Mouse (Mus musculus) heart, embryonic 14.5 days (tissue): ENCODE data around the gene Robo1. TPM values are rescaled to one million over a fixed set of nuclear protein-coding genes. Genes with fewer than 3 reads are reported as not detected.

Experiments
- ATAC-seq: fragments of 200-750 bp; cut with Nextera tagmentation; 2 replicates; pipeline ENCODE4 v1.8.0; 2017; ENCODE audit warnings: low read depth, moderate TSS enrichment; ENCODE audit not compliant: insufficient number of reproducible peaks, insufficient read depth, low FRiP score
- H3K27ac ChIP-seq, 2 experiments: fragments of 200-500 bp in 1 of 2; fragments of 300-500 bp in 1 of 2; sonication (generic) in 1 of 2; replicated peaks in 1 of 2; 2 replicates each; pipeline ENCODE4 v1.5.1; 2012 to 2014; ENCODE audit warnings: low read depth in 2 of 2, low read length in 2 of 2, control low read depth in 1 of 2, mild to moderate bottlenecking in 1 of 2, mixed read lengths in 1 of 2; ENCODE audit not compliant: control insufficient read depth in 1 of 2, insufficient read depth in 1 of 2
- H3K27me3 ChIP-seq: fragments of 300-500 bp; sonication (generic); 2 replicates; pipeline ENCODE4 v1.6.1; 2014; ENCODE audit warnings: mild to moderate bottlenecking, low read length, control low read depth; ENCODE audit not compliant: control insufficient read depth, insufficient read depth
- H3K36me3 ChIP-seq: fragments of 300-500 bp; sonication (generic); 2 replicates; pipeline ENCODE4 v1.6.1; 2014; ENCODE audit warnings: mild to moderate bottlenecking, control low read depth, low read length, mixed read lengths; ENCODE audit not compliant: control insufficient read depth, insufficient read depth
- H3K4me1 ChIP-seq, 2 experiments: fragments of 200-500 bp in 1 of 2; fragments of 300-500 bp in 1 of 2; sonication (generic) in 1 of 2; 2 replicates each; pipeline ENCODE4 v1.6.1; 2012 to 2014; ENCODE audit warnings: low read length in 2 of 2, control low read depth in 1 of 2, mixed read lengths in 1 of 2; ENCODE audit not compliant: control insufficient read depth in 2 of 2, insufficient read depth in 2 of 2
- H3K4me2 ChIP-seq: fragments of 300-500 bp; sonication (generic); 2 replicates; pipeline ENCODE4 v1.6.1; 2014; ENCODE audit warnings: mild to moderate bottlenecking, low read length
- H3K4me3 ChIP-seq, 2 experiments: fragments of 200-500 bp in 1 of 2; fragments of 300-500 bp in 1 of 2; sonication (generic) in 1 of 2; 2 replicates each; pipeline ENCODE4 v1.5.1; 2012 to 2014; ENCODE audit warnings: low read length in 2 of 2, mild to moderate bottlenecking in 2 of 2, control low read depth in 1 of 2, low read depth in 1 of 2, moderate library complexity in 1 of 2; ENCODE audit not compliant: control insufficient read depth in 1 of 2, insufficient read depth in 1 of 2
- H3K9ac ChIP-seq: fragments of 300-500 bp; sonication (generic); 2 replicates; pipeline ENCODE4 v1.6.1; 2014; ENCODE audit warnings: mild to moderate bottlenecking, low read length
- H3K9me3 ChIP-seq: fragments of 300-500 bp; sonication (generic); 2 replicates; pipeline ENCODE4 v1.6.1; 2016; ENCODE audit warnings: low read length, control low read depth; ENCODE audit not compliant: control insufficient read depth
- WGBS: fragments of 180-500 bp; shearing (Covaris S2); extraction: QIAGEN DNeasy Blood & Tissue Kit; methylation state at CpG from one replicate; pipeline ENCODE4 v1.1.7; 2014; 5-methylcytosine and 5-hydroxymethylcytosine counted together
- polyA plus RNA-seq: library from polyadenylated mRNA; unstranded; fragments of >200 nt; fragmentation: Nextera tagmentation; extraction: Ambion mirVana; gene quantifications from 2 replicates; pipeline ENCODE4 v1.2.1, GENCODE M21; 2014

The Robo1 gene
- polyA plus RNA-seq: 14.9 and 15.6 TPM in 2 replicates

- no peaks in the 10 kb centered on the region for H3K36me3 ChIP-seq
- no peaks in the 10 kb centered on the region for H3K4me1 ChIP-seq
- H3K4me3 ChIP-seq: no peak within 1 kb of the TSS
- no peak within 1 kb of the TSS for H3K9ac ChIP-seq
- ATAC-seq: no peak
- WGBS: 68% methylated on average over 8 of the region's 8 CpGs
- no peak within 1 kb of the TSS for H3K27ac ChIP-seq
- H3K4me2 ChIP-seq: no peak within 1 kb of the TSS
- no peaks in the 10 kb centered on the region for H3K27me3 ChIP-seq
- no peaks in the 10 kb centered on the region for H3K9me3 ChIP-seq
Measured at GRCm38 (mm10) chr16:72307537-72308330, at the start of gene Robo1. Robo1 (plus strand) TSS chr16:72308306.

- Histone ChIP-seq H3K9me3 (no peaks in the 10 kb centered on the region), H3K27ac (no peak overlapping the region), H3K36me3 (no peaks in the 10 kb centered on the region), H3K27me3 (no peaks in the 10 kb centered on the region), H3K4me3 (no peak overlapping the region), H3K9ac (no peak overlapping the region), H3K4me2 (no peak overlapping the region), H3K4me1 (no peaks in the 10 kb centered on the region)
- no peak for ATAC-seq
- 77% methylated on average over 10 of the region's 10 CpGs for WGBS
Measured at GRCm38 (mm10) chr16:72267839-72268238, 40.3 kb upstream of the Robo1 start.

GRCm38 (mm10) chr16:72276390-72277074 lies 31.6 kb upstream of the Robo1 start:
- Histone ChIP-seq H3K36me3 (no peaks in the 10 kb centered on the region), H3K4me2 (no peak overlapping the region), H3K27me3 (no peaks in the 10 kb centered on the region), H3K4me3 (no peak overlapping the region), H3K9ac (no peak overlapping the region), H3K27ac (no peak overlapping the region), H3K9me3 (no peaks in the 10 kb centered on the region), H3K4me1 (no peaks in the 10 kb centered on the region)
- no peak for ATAC-seq
- WGBS: 80% methylated on average over 3 of the region's 3 CpGs

- Histone ChIP-seq H3K4me3 (no peak overlapping the region), H3K27ac (no peak overlapping the region), H3K9me3 (no peaks in the 10 kb centered on the region), H3K9ac (no peak overlapping the region), H3K4me2 (no peak overlapping the region), H3K36me3 (no peaks in the 10 kb centered on the region), H3K4me1 (no peaks in the 10 kb centered on the region), H3K27me3 (no peaks in the 10 kb centered on the region)
- WGBS: 48% methylated on average over 6 of the region's 6 CpGs
- no peak for ATAC-seq
Measured at GRCm38 (mm10) chr16:72308331-72308668, 194 bp downstream of the Robo1 start.

- Histone ChIP-seq H3K4me3 (no peak overlapping the region), H3K36me3 (no peaks in the 10 kb centered on the region), H3K9ac (no peak overlapping the region), H3K4me2 (no peak overlapping the region), H3K27me3 (no peaks in the 10 kb centered on the region), H3K9me3 (no peaks in the 10 kb centered on the region), H3K27ac (no peak overlapping the region), H3K4me1 (no peaks in the 10 kb centered on the region)
- 73% methylated on average over 8 of the region's 8 CpGs for WGBS
- ATAC-seq: no peak
Measured at GRCm38 (mm10) chr16:72327321-72327720, 19.2 kb downstream of the Robo1 start.

GRCm38 (mm10) chr16:72328579-72328978 lies 20.5 kb downstream of the Robo1 start:
- Histone ChIP-seq H3K27ac (no peak overlapping the region), H3K4me1 (no peaks in the 10 kb centered on the region), H3K36me3 (no peaks in the 10 kb centered on the region), H3K4me2 (no peak overlapping the region), H3K4me3 (no peak overlapping the region), H3K27me3 (no peaks in the 10 kb centered on the region), H3K9me3 (no peaks in the 10 kb centered on the region), H3K9ac (no peak overlapping the region)
- 75% methylated on average over 3 of the region's 3 CpGs for WGBS
- ATAC-seq: no peak

GRCm38 (mm10) chr16:72337757-72338156 lies 29.7 kb downstream of the Robo1 start:
- H3K4me3 ChIP-seq: no peak overlapping the region
- no peaks in the 10 kb centered on the region for H3K9me3 ChIP-seq
- H3K27ac ChIP-seq: no peak overlapping the region
- no peaks in the 10 kb centered on the region for H3K36me3 ChIP-seq
- no peaks in the 10 kb centered on the region for H3K4me1 ChIP-seq
- H3K27me3 ChIP-seq: no peaks in the 10 kb centered on the region
- H3K9ac ChIP-seq: no peak overlapping the region
- WGBS: 95% methylated on average over 1 of the region's 1 CpGs
- H3K4me2 ChIP-seq: no peak overlapping the region
- no peak for ATAC-seq
